Mouse (Mus musculus): ENCODE data around the gene Asb18. TPM values are rescaled to one million over a fixed set of nuclear protein-coding genes. Genes with fewer than 3 reads are reported as not detected.

The Asb18 gene
- total and polyA plus RNA-seq, 3 experiments = 20.7 to 35.3 (median 22.9) TPM

- H3K36me3 ChIP-seq (ENCODE audit: control insufficient read depth, insufficient read depth, low read length) = no peaks in the 10 kb centered on the region
- DNase-seq = peak in 1 of 2 experiments; percentile 40
Measured at GRCm38 (mm10) chr1:89941701-89942381, 72.6 kb downstream of the Asb18 start.

GRCm38 (mm10) chr1:89940961-89941524 is 73.4 kb downstream of the Asb18 start:
- TF ChIP-seq POLR2A (IDR thresholded peaks at IDR 0.05; ENCODE audit: insufficient read depth, low read depth, low read length) (no peak), EP300 (IDR thresholded peaks at IDR 0.05; ENCODE audit: insufficient read depth, low read depth, low read length) (no peak), CTCF (IDR thresholded peaks at IDR 0.05) (no peak)
- WGBS = 32% methylated on average over 15 of the region's 15 CpGs

More at GRCm38 (mm10) chr1:89941701-89942381, 72.6 kb downstream of the Asb18 start:
- H3K9ac ChIP-seq (ENCODE audit: low read depth, low read length) = no peak overlapping the region
- H3K79me2 ChIP-seq (replicated peaks; ENCODE audit: control insufficient read depth, insufficient read depth, low read length) = no peaks in the 10 kb centered on the region
- H3K27me3 ChIP-seq (ENCODE audit: control insufficient read depth, insufficient read depth, low read length) = peaks cover 26% of the 10 kb centered on the region
- no peak for TF ChIP-seq CTCF (IDR thresholded peaks at IDR 0.05)
- TF ChIP-seq EP300 (IDR thresholded peaks at IDR 0.05; ENCODE audit: insufficient read depth, low read depth, low read length) = no peak
- no peak for TF ChIP-seq POLR2A (IDR thresholded peaks at IDR 0.05; ENCODE audit: insufficient read depth, low read depth, low read length)
- H3K27ac ChIP-seq = no peak overlapping the region
- H3K4me1 ChIP-seq (ENCODE audit: control insufficient read depth, insufficient read depth, low read length) = no peaks in the 10 kb centered on the region; the same call in 1 of the 2 replicates
- WGBS = 2% methylated on average over 40 of the region's 40 CpGs
- intact Hi-C loops (cut with DNase I) = loop anchor here (1.0 to 10.0 kb wide), 3 partner anchors 83 to 707 kb away; no protein-coding TSS in a partner anchor
- H3K4me3 ChIP-seq = peak overlapping the region; percentile 6; the same call in 1 of the 2 replicates

GRCm38 (mm10) chr1:89939981-89940726 is 74.3 kb downstream of the Asb18 start:
- no peak overlapping the region for H3K9ac ChIP-seq (ENCODE audit: low read depth, low read length)
- intact Hi-C loops (cut with DNase I) = loop anchor here (5.0 to 10.0 kb wide), 2 partner anchors 273 to 705 kb away; no protein-coding TSS in a partner anchor
- H3K27ac ChIP-seq = no peak overlapping the region
- H3K27me3 ChIP-seq (ENCODE audit: control insufficient read depth, insufficient read depth, low read length) = peaks cover 38% of the 10 kb centered on the region
- no peak overlapping the region for H3K4me3 ChIP-seq
- TF ChIP-seq CTCF (IDR thresholded peaks at IDR 0.05) = peak; percentile 80
- TF ChIP-seq POLR2A (IDR thresholded peaks at IDR 0.05; ENCODE audit: insufficient read depth, low read depth, low read length) = no peak
- TF ChIP-seq EP300 (IDR thresholded peaks at IDR 0.05; ENCODE audit: insufficient read depth, low read depth, low read length) = no peak
- H3K79me2 ChIP-seq (replicated peaks; ENCODE audit: control insufficient read depth, insufficient read depth, low read length) = no peaks in the 10 kb centered on the region
- no peaks in the 10 kb centered on the region; the same call in 1 of the 2 replicates for H3K4me1 ChIP-seq (ENCODE audit: control insufficient read depth, insufficient read depth, low read length)
- H3K36me3 ChIP-seq (ENCODE audit: control insufficient read depth, insufficient read depth, low read length) = no peaks in the 10 kb centered on the region
- DNase-seq = peak; percentile 61 to 80
- WGBS = 8% methylated on average over 34 of the region's 34 CpGs

More at GRCm38 (mm10) chr1:89940961-89941524, 73.4 kb downstream of the Asb18 start:
- Histone ChIP-seq H3K4me3 (no peak overlapping the region), H3K36me3 (ENCODE audit: control insufficient read depth, insufficient read depth, low read length) (no peaks in the 10 kb centered on the region), H3K27ac (no peak overlapping the region), H3K79me2 (replicated peaks; ENCODE audit: control insufficient read depth, insufficient read depth, low read length) (no peaks in the 10 kb centered on the region), H3K9ac (ENCODE audit: low read depth, low read length) (no peak overlapping the region), H3K27me3 (ENCODE audit: control insufficient read depth, insufficient read depth, low read length) (peaks cover 32% of the 10 kb centered on the region), H3K4me1 (ENCODE audit: control insufficient read depth, insufficient read depth, low read length) (no peaks in the 10 kb centered on the region; the same call in 1 of the 2 replicates)
- intact Hi-C loops (cut with DNase I) = loop anchor here (5.0 to 10.0 kb wide), 2 partner anchors 274 to 706 kb away; no protein-coding TSS in a partner anchor
- no peak for DNase-seq

GRCm38 (mm10) chr1:89939596-89939960 is 74.9 kb downstream of the Asb18 start:
- intact Hi-C loops (cut with DNase I) = no loop called here
- WGBS = 31% methylated on average over 16 of the region's 16 CpGs
- Histone ChIP-seq H3K4me3 (no peak overlapping the region), H3K27ac (no peak overlapping the region), H3K36me3 (ENCODE audit: control insufficient read depth, insufficient read depth, low read length) (no peaks in the 10 kb centered on the region), H3K79me2 (replicated peaks; ENCODE audit: control insufficient read depth, insufficient read depth, low read length) (no peaks in the 10 kb centered on the region), H3K27me3 (ENCODE audit: control insufficient read depth, insufficient read depth, low read length) (peaks cover 38% of the 10 kb centered on the region), H3K9ac (ENCODE audit: low read depth, low read length) (no peak overlapping the region), H3K4me1 (ENCODE audit: control insufficient read depth, insufficient read depth, low read length) (no peaks in the 10 kb centered on the region; the same call in 1 of the 2 replicates)
- no peak for TF ChIP-seq EP300 (IDR thresholded peaks at IDR 0.05; ENCODE audit: insufficient read depth, low read depth, low read length)
- no peak for TF ChIP-seq POLR2A (IDR thresholded peaks at IDR 0.05; ENCODE audit: insufficient read depth, low read depth, low read length)
- no peak for TF ChIP-seq CTCF (IDR thresholded peaks at IDR 0.05)
- no peak for DNase-seq

GRCm38 (mm10) chr1:89938884-89939595 is 75.4 kb downstream of the Asb18 start:
- Histone ChIP-seq H3K4me1 (ENCODE audit: control insufficient read depth, insufficient read depth, low read length) (no peaks in the 10 kb centered on the region; the same call in 1 of the 2 replicates), H3K36me3 (ENCODE audit: control insufficient read depth, insufficient read depth, low read length) (no peaks in the 10 kb centered on the region), H3K27me3 (ENCODE audit: control insufficient read depth, insufficient read depth, low read length) (peaks cover 42% of the 10 kb centered on the region), H3K79me2 (replicated peaks; ENCODE audit: control insufficient read depth, insufficient read depth, low read length) (no peaks in the 10 kb centered on the region), H3K4me3 (no peak overlapping the region), H3K27ac (no peak overlapping the region), H3K9ac (ENCODE audit: low read depth, low read length) (no peak overlapping the region)
- no peak for DNase-seq
- intact Hi-C loops (cut with DNase I) = no loop called here
- WGBS = 34% methylated on average over 16 of the region's 16 CpGs
- TF ChIP-seq POLR2A (IDR thresholded peaks at IDR 0.05; ENCODE audit: insufficient read depth, low read depth, low read length) = no peak
- TF ChIP-seq EP300 (IDR thresholded peaks at IDR 0.05; ENCODE audit: insufficient read depth, low read depth, low read length) = no peak
- TF ChIP-seq CTCF (IDR thresholded peaks at IDR 0.05) = peak; percentile 60

Measured in heart, adult 2 months (tissue).